Mouse (Mus musculus) ovary, postnatal 14 days (tissue): ENCODE results near the gene Cyb561d2.
A peak's percentile ranks its signal among the peaks of the same experiment; 100 is the strongest.

Experiments used
- DNase-seq: peaks from one replicate; pipeline ENCODE4 v3.0.0; 2022; ENCODE audit warnings: low spot score

Gene Cyb561d2

GRCm38 (mm10) chr9:107521711-107522399 lies 20.1 kb downstream of the Cyb561d2 start:
- no peak for DNase-seq

GRCm38 (mm10) chr9:107521190-107521589 lies 20.8 kb downstream of the Cyb561d2 start:
- DNase-seq: no peak

- DNase-seq: no peak
These were observed 21.7 kb downstream of the Cyb561d2 start for GRCm38 (mm10) chr9:107520331-107520730.

GRCm38 (mm10) chr9:107514303-107514955 lies 27.6 kb downstream of the Cyb561d2 start:
- peak; percentile 81 for DNase-seq

- no peak for DNase-seq
These were observed 29.7 kb downstream of the Cyb561d2 start for GRCm38 (mm10) chr9:107512326-107512725.

GRCm38 (mm10) chr9:107511436-107511835 lies 30.6 kb downstream of the Cyb561d2 start:
- DNase-seq: no peak

- DNase-seq: no peak
These were observed 31.5 kb downstream of the Cyb561d2 start for GRCm38 (mm10) chr9:107510384-107511100.

- no peak for DNase-seq
These were observed 33.7 kb downstream of the Cyb561d2 start for GRCm38 (mm10) chr9:107508266-107508665.

- DNase-seq: no peak
These were observed 37.1 kb downstream of the Cyb561d2 start for GRCm38 (mm10) chr9:107504662-107505537.

GRCm38 (mm10) chr9:107502131-107502846 lies 39.7 kb downstream of the Cyb561d2 start:
- DNase-seq: no peak

GRCm38 (mm10) chr9:107500708-107501286 lies 41.2 kb downstream of the Cyb561d2 start:
- no peak for DNase-seq

- no peak for DNase-seq
These were observed 45.6 kb downstream of the Cyb561d2 start for GRCm38 (mm10) chr9:107496359-107496758.

GRCm38 (mm10) chr9:107494238-107494637 lies 47.8 kb downstream of the Cyb561d2 start:
- DNase-seq: no peak

GRCm38 (mm10) chr9:107493511-107493910 lies 48.5 kb downstream of the Cyb561d2 start:
- DNase-seq: no peak

- DNase-seq: no peak
These were observed 51.4 kb downstream of the Cyb561d2 start for GRCm38 (mm10) chr9:107490625-107491024.

- no peak for DNase-seq
These were observed 51.8 kb downstream of the Cyb561d2 start for GRCm38 (mm10) chr9:107490146-107490545.
